Mouse (Mus musculus): ENCODE results near the gene Cd4. TPM values are rescaled to one million over a fixed set of nuclear protein-coding genes. Genes with fewer than 3 reads are reported as not detected.
"Not testable (repeated sequence)": the region's sequence is repeated elsewhere in the genome, so short reads cannot be mapped to it uniquely, and the experiment has no call there.

Cd4 gene
- polyA plus RNA-seq, 1 experiment from 2014 or later: 211 TPM

DNA sequence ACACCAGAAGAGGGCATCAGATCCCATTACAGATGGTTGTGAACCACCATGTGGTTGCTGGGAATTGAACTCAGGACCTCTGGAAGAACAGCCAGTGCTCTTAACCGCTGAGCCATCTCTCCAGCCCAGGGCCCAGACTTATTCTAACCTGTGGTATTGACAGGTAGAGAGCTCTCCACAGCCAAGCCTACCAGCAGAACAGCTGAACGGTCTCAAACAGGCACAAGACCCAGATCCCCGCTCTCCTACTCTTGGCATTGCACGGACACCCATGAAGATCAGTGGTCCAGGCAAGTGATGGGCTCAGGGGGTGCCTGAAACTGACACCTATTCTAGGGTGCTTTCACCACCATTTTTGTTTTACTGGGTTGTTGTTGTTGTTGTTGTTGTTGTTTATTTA, 56.8 kb downstream of the Cd4 start:
- Histone ChIP-seq H3K4me3 (ENCODE audit: inconsistent target) (peak overlapping the region; percentile 97), H3K79me2 (ENCODE audit: inconsistent target) (peaks cover 53% of the 10 kb centered on the region), H3K27ac (0 out of 2 replicates have a peak overlapping the region, but pooled peaks have one; percentile 87)
- not testable (repeated sequence) for H3K36me3 ChIP-seq (ENCODE audit: inconsistent target)
- 94% methylated on average over 4 of the region's 4 CpGs for WGBS (ENCODE audit: missing documents)

DNA sequence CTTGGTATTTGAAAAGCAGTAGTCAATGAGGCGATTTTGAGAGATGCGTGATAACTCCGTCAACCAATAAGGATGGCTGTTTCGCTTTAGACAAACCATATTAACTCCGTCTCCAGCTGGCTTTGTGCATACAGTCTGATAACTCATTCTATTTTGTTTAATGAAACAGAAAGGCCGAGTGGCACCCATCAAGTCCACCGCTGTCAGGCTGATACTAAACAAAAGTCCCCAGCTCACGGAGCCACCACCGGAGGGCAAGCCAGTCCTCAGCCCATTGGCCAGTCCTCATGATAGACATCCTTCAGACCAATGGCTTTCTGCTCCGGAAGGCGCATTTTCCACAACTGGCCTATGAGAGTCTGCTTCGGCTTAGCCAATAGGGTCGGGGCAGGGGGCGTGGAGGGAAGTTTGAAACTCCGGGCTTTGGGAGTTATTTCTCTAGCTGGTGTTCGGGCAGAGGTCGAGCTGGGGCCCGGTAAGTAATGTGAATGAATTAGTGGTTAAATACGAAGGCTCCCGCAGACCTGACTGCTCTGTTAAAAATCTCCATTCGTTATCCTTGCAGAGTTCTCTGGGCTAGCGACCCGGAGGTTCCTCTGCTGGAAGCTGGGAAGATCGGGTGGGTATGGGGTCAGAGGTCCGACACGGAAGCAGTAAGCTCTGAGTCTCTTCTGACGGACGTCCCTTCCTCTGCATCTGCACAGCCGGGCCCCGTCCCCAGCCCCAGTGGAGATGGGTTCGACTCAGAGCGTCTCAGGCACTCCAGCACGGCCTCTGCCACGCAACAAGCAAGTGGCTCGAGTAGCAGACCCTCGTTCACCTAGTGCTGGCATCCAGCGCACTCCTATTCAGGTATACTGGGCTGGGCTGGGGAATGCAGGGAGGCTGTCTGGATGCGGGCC, 58.0 kb downstream of the Cd4 start:
- peak overlapping the region; percentile 87 for H3K27ac ChIP-seq
- WGBS (ENCODE audit: missing documents): under 1% methylated on average over 38 of the region's 38 CpGs
- H3K36me3 ChIP-seq (ENCODE audit: inconsistent target): peaks cover 18% of the 10 kb centered on the region
- peak overlapping the region; percentile 97 for H3K4me3 ChIP-seq (ENCODE audit: inconsistent target)
- peaks cover 61% of the 10 kb centered on the region for H3K79me2 ChIP-seq (ENCODE audit: inconsistent target)

DNA sequence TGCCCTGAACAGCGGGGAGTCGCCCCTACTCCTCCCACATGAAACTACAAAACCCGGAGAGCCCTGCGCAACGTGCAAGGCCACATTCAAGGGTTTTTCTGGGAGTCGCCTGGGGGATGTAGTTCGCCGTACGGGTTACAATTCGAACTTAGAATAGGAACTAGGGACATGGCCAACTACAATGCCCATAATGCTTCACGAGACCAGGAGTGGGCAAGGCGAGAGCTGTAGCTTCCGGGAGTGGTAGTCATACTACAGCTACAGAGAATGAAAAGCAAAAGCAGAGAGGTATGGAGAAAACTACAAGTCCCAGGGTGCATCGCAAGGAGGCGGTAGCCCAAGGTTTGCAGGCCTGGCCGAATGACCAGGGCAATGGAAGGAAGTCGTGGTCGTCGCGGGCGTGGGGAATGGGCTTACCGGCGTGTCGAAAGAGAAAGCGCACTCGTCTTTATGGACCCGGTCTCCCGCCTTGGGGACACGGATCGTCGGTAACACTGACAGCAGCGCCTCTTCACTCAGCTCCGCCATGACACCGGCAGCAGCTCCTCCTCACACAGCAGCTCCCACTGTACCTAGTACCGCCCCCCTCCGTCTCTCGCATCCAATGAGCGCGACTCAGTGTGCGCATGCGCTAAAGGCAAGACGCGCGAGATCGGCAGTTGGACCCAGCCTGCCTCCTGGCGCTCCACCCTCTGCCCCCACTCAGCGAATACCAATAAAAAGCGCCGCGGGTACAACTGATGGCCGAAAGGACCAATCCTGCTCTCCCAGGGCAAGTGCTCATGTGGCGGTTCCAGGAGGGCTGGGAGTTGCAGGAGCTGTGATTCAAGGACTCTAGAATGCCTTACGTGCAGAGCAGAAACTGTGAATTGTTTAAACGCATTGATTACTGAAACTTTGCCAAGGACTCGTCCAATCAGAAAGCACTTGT, 58.9 kb downstream of the Cd4 start, which contains the start of the genes Usp5 and Cdca3:
Gene Usp5, minus strand, starts transcription at position 617 of the 931 bp plus-strand sequence.
Gene Cdca3, plus strand, starts transcription at position 680 of the 931 bp plus-strand sequence.
- WGBS (ENCODE audit: missing documents): under 1% methylated on average over 55 of the region's 55 CpGs
- peaks cover 27% of the 10 kb centered on the region for H3K36me3 ChIP-seq (ENCODE audit: inconsistent target)

DNA sequence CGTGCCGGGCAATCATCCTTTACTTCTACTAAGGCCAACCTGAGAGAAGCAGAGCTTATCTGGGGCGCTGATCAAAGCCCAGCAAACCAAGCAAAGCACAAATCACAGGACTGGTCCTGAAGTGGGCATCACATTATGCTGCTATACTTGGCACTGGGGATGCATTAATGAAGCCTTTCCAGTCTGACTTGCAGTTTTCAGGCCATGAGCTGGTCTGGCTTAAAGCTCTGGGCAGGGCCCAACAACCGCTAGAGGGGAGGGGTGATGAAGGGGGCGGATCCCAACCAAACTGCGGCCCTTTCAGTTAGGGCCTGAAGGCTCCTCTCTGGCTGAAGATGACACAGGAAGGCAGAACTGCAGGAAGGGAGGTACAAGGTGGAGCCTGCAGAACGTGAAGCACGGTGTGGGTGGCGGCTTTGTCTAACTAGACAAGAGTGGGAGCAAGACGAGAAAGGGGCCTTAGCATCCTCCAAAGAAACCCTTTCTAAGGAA, 59.9 kb downstream of the Cd4 start:
- 21% methylated on average over 10 of the region's 10 CpGs for WGBS (ENCODE audit: missing documents)
- H3K27ac ChIP-seq: peak overlapping the region; percentile 87
- peak overlapping the region; percentile 97 for H3K4me3 ChIP-seq (ENCODE audit: inconsistent target)
- peaks cover 37% of the 10 kb centered on the region for H3K36me3 ChIP-seq (ENCODE audit: inconsistent target)
- H3K79me2 ChIP-seq (ENCODE audit: inconsistent target): peaks cover 61% of the 10 kb centered on the region

More for the DNA sequence above, 58.9 kb downstream of the Cd4 start, which contains the start of the genes Usp5 and Cdca3:
- peak within 1 kb of the TSS; percentile 87 for H3K27ac ChIP-seq
- peaks cover 61% of the 10 kb centered on the region for H3K79me2 ChIP-seq (ENCODE audit: inconsistent target)
- H3K4me3 ChIP-seq (ENCODE audit: inconsistent target): peak within 1 kb of the TSS; percentile 97

DNA sequence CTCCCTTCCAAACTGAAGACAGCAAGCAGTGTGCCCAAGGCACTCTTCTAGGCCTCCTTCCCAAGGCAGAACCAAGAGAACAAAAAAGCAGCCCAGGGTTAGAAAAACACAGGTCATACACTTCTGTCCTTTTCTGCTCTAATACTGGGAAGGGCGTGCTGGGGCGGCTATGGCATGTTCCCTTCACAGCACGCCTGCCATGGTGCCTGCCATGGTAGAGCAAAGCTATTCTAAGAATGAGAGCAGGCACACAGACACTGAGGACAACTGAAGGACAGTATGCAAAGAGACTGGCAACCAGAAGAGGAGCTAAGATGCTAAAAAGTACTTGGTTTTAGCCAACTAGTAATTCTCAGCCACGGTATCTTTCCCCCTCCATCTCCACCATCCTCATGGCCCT, 66.0 kb downstream of the Cd4 start:
- H3K79me2 ChIP-seq (ENCODE audit: inconsistent target): peaks cover 17% of the 10 kb centered on the region
- H3K27ac ChIP-seq: no peak overlapping the region
- H3K36me3 ChIP-seq (ENCODE audit: inconsistent target): peaks cover 80% of the 10 kb centered on the region
- H3K4me3 ChIP-seq (ENCODE audit: inconsistent target): no peak overlapping the region
- 98% methylated on average over 4 of the region's 4 CpGs for WGBS (ENCODE audit: missing documents)

DNA sequence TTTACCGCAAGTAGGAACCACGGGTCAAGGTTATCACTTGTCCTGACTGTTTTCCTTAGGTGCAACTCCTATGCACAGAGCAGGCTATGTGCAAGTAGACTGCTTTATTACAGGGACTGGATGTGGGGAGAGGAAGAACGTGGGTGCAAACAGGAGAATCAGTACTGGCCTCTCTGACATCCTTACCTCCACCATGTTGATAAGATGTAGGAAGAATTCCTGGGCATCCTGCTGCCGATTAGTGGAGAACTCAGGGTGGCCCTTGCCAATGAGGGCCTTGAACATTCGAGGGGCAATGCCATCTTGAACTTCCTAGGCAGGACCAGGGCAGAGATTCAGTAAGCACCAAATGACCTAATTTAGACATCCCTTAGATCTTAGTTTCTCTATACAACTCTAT, 67.1 kb downstream of the Cd4 start:
- WGBS (ENCODE audit: missing documents): 97% methylated on average over 5 of the region's 5 CpGs
- Histone ChIP-seq H3K36me3 (ENCODE audit: inconsistent target) (peaks cover 81% of the 10 kb centered on the region), H3K4me3 (ENCODE audit: inconsistent target) (no peak overlapping the region), H3K79me2 (ENCODE audit: inconsistent target) (peaks cover 6% of the 10 kb centered on the region), H3K27ac (no peak overlapping the region)

DNA sequence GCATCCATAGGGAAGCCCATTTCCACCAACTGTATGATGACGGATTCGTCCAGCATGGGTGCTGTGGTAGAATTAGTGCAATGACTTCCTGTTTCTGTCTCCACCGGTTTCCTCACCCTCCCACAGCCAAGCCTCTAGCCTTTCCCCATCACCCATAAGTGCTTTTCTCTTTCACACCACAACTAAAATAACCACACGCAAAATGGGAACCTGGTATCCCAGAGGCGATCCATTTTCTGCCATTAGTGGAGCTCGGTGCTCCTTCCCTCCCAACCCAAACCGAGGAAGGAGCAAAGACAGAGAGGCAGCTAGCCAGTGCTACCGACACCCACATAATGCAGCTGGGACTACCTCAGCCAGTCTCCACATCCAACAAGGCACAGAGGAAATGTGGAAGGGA, 70.0 kb downstream of the Cd4 start:
- Histone ChIP-seq H3K4me3 (ENCODE audit: inconsistent target) (no peak overlapping the region), H3K79me2 (ENCODE audit: inconsistent target) (peaks cover 10% of the 10 kb centered on the region), H3K36me3 (ENCODE audit: inconsistent target) (peaks cover 59% of the 10 kb centered on the region), H3K27ac (peak overlapping the region; percentile 46)
- WGBS (ENCODE audit: missing documents): 11% methylated on average over 8 of the region's 8 CpGs

DNA sequence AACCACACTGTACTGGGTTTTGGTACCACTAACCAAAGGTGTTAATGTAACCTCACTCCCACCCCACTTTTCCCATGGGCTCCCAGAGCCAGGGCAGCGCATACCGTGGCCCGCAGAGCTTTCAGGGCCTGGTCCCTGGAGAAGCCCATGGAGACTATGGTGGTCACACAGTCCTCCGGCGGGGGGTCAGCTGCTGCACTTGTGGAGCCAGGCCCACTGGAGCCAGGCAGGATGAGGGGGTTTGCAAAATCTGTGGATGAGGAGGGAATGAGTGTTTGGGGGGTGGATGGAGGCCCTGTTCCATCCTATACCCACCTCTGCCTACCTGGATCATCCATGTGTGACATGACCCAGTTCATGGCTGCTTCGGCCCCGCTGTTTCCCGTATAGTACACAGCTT, 70.5 kb downstream of the Cd4 start:
- peaks cover 55% of the 10 kb centered on the region for H3K36me3 ChIP-seq (ENCODE audit: inconsistent target)

DNA sequence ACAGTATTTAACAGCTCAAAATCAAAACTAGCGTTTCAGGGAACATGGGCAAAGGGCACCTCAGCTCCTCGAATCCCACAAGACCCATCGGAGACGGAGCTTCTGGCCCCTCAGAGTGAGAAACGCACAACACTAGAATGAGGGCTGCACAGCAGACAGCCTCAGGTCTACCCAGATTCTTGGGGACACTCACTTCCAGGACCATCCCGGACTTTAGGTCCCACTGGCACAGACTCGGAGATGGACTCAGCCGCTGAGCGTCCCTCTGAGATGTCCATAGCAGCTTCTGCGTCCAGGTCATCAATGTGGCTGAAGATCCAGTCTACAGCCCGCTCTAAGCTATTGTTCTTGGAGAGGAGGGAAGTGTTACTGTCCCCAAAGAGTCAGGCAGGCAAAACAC, 70.9 kb downstream of the Cd4 start:
- WGBS (ENCODE audit: missing documents): 98% methylated on average over 11 of the region's 11 CpGs
- Histone ChIP-seq H3K79me2 (ENCODE audit: inconsistent target) (peaks cover 18% of the 10 kb centered on the region), H3K36me3 (ENCODE audit: inconsistent target) (peaks cover 54% of the 10 kb centered on the region), H3K4me3 (ENCODE audit: inconsistent target) (no peak overlapping the region), H3K27ac (no peak overlapping the region)

More for the DNA sequence above, 70.5 kb downstream of the Cd4 start:
- H3K27ac ChIP-seq: peak overlapping the region; percentile 32
- no peak overlapping the region for H3K4me3 ChIP-seq (ENCODE audit: inconsistent target)
- WGBS (ENCODE audit: missing documents): 67% methylated on average over 8 of the region's 8 CpGs
- H3K79me2 ChIP-seq (ENCODE audit: inconsistent target): peaks cover 14% of the 10 kb centered on the region

DNA sequence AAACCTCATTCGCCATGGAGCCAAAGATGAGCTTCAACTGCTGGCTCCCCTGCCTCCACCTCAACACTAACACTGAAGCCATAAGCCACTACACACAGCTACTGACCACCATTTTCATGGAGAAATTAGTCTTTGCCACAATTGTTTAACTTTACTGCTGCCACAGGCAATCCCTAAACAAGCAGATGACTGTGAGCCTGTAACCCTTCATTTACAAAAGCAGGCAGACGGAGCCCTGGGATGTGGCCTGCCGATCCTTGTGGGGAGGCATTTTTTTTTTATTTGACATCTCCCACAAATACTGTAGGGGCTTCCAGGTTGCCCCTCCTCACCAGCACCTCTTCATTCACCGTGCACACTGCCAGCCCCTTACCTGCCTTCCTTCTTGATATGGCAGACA, 71.4 kb downstream of the Cd4 start:
- Histone ChIP-seq H3K79me2 (ENCODE audit: inconsistent target) (peaks cover 23% of the 10 kb centered on the region), H3K27ac (no peak overlapping the region), H3K36me3 (ENCODE audit: inconsistent target) (peaks cover 54% of the 10 kb centered on the region), H3K4me3 (ENCODE audit: inconsistent target) (no peak overlapping the region)
- 98% methylated on average over 4 of the region's 4 CpGs for WGBS (ENCODE audit: missing documents)

DNA sequence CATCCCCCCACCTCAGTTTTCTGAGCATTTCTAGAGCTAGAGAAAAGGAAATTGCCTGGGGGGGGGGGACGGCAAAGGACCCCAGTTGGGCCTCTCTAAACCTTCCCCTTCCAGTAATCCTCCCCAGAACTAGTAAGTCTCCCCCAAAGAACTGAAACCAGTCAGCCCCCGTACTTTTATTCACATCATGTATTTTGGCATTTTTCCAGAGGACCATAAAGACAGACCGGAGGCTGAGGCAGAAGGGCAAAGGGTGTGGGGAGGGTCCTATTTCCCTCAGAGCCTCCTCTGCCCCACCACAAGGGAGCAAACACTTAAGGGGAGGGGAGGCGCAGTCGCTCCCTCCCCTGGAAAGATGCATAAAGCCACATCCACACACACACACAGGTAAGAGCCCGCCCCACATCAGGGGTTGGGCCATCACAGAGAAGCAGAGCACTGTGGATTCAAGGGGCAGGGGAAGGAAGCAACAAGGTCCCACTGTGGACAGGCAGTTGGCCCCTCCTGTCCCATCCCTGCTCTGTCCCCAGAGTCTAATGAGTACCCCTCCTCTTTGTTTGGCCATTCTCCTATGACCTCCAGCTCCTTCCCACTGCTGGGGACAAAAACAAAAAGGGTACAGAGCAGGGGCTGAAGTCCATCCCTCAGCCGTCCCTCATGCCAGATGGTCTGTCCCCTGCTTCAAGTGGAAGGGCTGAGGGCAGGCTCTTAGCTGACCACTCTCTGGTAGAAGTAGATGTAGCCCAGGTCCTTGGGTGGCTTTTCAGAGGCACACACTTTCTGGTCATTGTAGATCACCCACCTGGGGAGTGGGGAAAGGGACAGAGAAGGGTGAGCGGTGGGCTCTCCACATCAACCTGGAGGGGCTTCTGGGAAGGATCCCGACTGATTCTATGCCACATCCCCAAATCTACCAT, 72.9 kb downstream of the Cd4 start:
- Histone ChIP-seq H3K4me3 (ENCODE audit: inconsistent target) (no peak overlapping the region), H3K36me3 (ENCODE audit: inconsistent target) (peaks cover 43% of the 10 kb centered on the region), H3K79me2 (ENCODE audit: inconsistent target) (peaks cover 37% of the 10 kb centered on the region), H3K27ac (no peak overlapping the region)
- WGBS (ENCODE audit: missing documents): 86% methylated on average over 9 of the region's 9 CpGs
